Mouse (Mus musculus) bone marrow macrophage, adult 2 months (primary cell): ENCODE measurements around the gene Actr6.

Experiments
- CTCF ChIP-seq: IDR thresholded peaks from 2 replicates; pipeline ENCODE4 v1.5.1; 2012; ENCODE audit warnings: low read depth, mild to moderate bottlenecking, low read length, moderate library complexity
- POLR2A ChIP-seq: IDR thresholded peaks from 2 replicates; pipeline ENCODE4 v1.6.1; 2012; ENCODE audit warnings: mild to moderate bottlenecking, low read depth, low read length, borderline replicate concordance

GRCm38 (mm10) chr10:89664977-89665645 is 67.0 kb downstream of the Actr6 start:
- TF ChIP-seq CTCF (no peak), POLR2A (no peak)
